Mouse (Mus musculus) midbrain, postnatal 0 days (tissue): ENCODE results near the gene Atf1. TPM values are rescaled to one million over a fixed set of nuclear protein-coding genes. Genes with fewer than 3 reads are reported as not detected.
A peak's percentile ranks its signal among the peaks of the same experiment; 100 is the strongest.

Experiments used
- ATAC-seq: fragments of 200-750 bp; cut with Nextera tagmentation; 2 replicates; pipeline ENCODE4 v1.8.0; 2017; ENCODE audit warnings: moderate number of reproducible peaks, mild to moderate bottlenecking, moderate TSS enrichment, moderate library complexity; ENCODE audit not compliant: low FRiP score
- DNase-seq: peaks from one replicate; pipeline ENCODE4 v3.0.0-alpha.2; 2015; ENCODE audit warnings: low spot score
- H3K27ac ChIP-seq: fragments of 300-500 bp; sonication (generic); 2 replicates; pipeline ENCODE4 v1.5.1; 2014; ENCODE audit warnings: low read depth, mild to moderate bottlenecking, low read length, mixed read lengths
- H3K27me3 ChIP-seq: fragments of 300-500 bp; sonication (generic); 2 replicates; pipeline ENCODE4 v1.6.1; 2014; ENCODE audit warnings: low read length, control low read depth, mixed read lengths; ENCODE audit not compliant: insufficient read depth
- H3K36me3 ChIP-seq: fragments of 300-500 bp; sonication (generic); 2 replicates; pipeline ENCODE4 v1.6.1; 2014; ENCODE audit warnings: low read length, control low read depth, mixed read lengths; ENCODE audit not compliant: insufficient read depth
- H3K4me1 ChIP-seq: fragments of 300-500 bp; sonication (generic); 2 replicates; pipeline ENCODE4 v1.6.1; 2014; ENCODE audit warnings: mild to moderate bottlenecking, control low read depth, antibody characterized with exemption, low read length, mixed read lengths; ENCODE audit not compliant: insufficient read depth
- H3K4me2 ChIP-seq: fragments of 300-500 bp; sonication (generic); 2 replicates; pipeline ENCODE4 v1.6.1; 2014; ENCODE audit warnings: low read depth, mild to moderate bottlenecking, low read length, mixed read lengths; ENCODE audit not compliant: poor library complexity, severe bottlenecking
- H3K4me3 ChIP-seq: fragments of 300-500 bp; sonication (generic); 2 replicates; pipeline ENCODE4 v1.5.1; 2014; ENCODE audit warnings: low read depth, mild to moderate bottlenecking, low read length, moderate library complexity
- H3K9ac ChIP-seq: fragments of 300-500 bp; sonication (generic); replicated peaks from 2 replicates; pipeline ENCODE4 v1.6.1; 2014; ENCODE audit warnings: mild to moderate bottlenecking, low read length, moderate library complexity, mixed read lengths; ENCODE audit not compliant: poor library complexity, severe bottlenecking
- H3K9me3 ChIP-seq: fragments of 300-500 bp; sonication (generic); 2 replicates; pipeline ENCODE4 v1.6.1; 2016; ENCODE audit warnings: low read length, control low read depth
- CTCF ChIP-seq: IDR thresholded peaks from 2 replicates; pipeline ENCODE4 v1.5.1; 2016; ENCODE audit warnings: antibody characterized with exemption, mild to moderate bottlenecking
- WGBS: fragments of 180-500 bp; shearing (Covaris S2); extraction: QIAGEN DNeasy Blood & Tissue Kit; methylation state at CpG from one replicate; pipeline ENCODE4 v1.1.7; 2014; 5-methylcytosine and 5-hydroxymethylcytosine counted together
- polyA plus RNA-seq: library from polyadenylated mRNA; unstranded; fragments of >200 nt; fragmentation: Nextera tagmentation; extraction: Ambion mirVana; gene quantifications from 2 replicates; pipeline ENCODE4 v1.2.1, GENCODE M21; 2015
- total RNA-seq: library from RNA; depleted of rRNA; stranded (reverse); fragments of >200 nt; gene quantifications from 2 replicates; pipeline ENCODE4 v1.2.3, GENCODE M21; 2014

Gene Atf1
- total and polyA plus RNA-seq, 2 experiments from 2014 or later = 9.8 to 15.8 TPM

DNA sequence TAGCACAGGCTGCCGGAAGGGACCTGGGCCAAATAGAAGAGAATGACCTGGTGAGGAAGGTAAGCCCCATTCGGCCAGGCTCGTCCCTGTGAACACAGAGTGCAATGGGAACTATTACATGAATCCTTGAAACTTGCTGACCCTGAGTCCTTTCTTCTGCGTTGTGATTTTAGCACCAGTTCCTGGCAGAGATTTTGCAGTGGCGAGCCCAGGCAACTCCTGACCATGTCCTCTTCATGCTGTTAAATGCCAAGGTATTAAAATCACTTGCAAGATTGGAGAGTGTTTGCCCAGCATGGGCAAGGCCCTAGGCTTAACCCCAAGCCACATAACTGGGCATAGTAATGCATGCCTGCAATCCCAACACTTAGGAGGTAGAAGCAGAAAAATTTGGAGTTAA is 37.5 kb upstream of the Atf1 start:
- H3K27ac ChIP-seq = no peak overlapping the region
- no peak for ATAC-seq
- WGBS = 95% methylated on average over 5 of the region's 5 CpGs
- TF ChIP-seq CTCF = no peak
- H3K9me3 ChIP-seq = no peaks in the 10 kb centered on the region
- H3K27me3 ChIP-seq = no peaks in the 10 kb centered on the region
- no peak for DNase-seq
- H3K4me2 ChIP-seq = no peak overlapping the region
- no peak overlapping the region for H3K9ac ChIP-seq
- H3K36me3 ChIP-seq = peaks cover 72% of the 10 kb centered on the region
- H3K4me3 ChIP-seq = no peak overlapping the region
- no peaks in the 10 kb centered on the region for H3K4me1 ChIP-seq

DNA sequence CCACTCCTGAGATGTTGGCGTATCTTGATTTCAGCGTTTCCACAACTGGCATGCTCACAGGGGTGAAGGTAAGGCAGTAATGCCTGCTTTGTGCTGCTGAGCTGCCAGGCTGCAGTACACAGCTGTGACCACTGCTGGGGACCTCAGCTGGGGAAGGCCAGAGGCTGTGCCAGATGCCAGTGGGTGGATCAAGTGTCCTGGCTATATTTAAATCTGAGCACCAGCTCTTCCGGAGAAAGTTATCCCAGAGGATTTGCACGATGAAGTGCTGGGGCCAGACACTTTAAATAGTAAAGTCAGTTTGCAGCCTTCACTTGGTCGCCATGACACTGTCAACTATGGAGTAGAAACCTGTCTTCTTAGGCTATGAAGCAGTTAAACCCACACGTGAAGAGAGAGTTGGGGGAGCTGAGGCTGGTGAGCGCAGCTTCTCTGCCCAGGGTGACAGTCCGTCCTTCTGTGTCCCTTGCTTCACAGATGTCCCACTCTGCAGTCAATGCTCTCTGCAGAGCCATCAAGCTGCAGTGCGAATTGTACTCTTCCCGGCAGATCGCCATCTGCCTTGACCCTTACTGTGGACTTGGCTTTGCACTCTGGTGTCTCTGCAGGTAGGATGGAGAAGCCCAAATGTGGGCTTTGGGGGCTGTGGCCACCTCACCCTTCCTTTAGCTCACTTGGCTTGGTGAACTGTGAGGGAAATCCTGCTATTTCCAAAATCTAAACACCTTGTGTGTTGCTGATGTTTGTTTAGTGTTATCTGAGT is 28.5 kb upstream of the Atf1 start:
- no peak overlapping the region for H3K4me3 ChIP-seq
- no peak overlapping the region for H3K9ac ChIP-seq
- no peak overlapping the region for H3K27ac ChIP-seq
- no peaks in the 10 kb centered on the region for H3K4me1 ChIP-seq
- ATAC-seq (no peak), DNase-seq (no peak)
- H3K9me3 ChIP-seq = no peaks in the 10 kb centered on the region
- H3K4me2 ChIP-seq = no peak overlapping the region
- no peaks in the 10 kb centered on the region for H3K27me3 ChIP-seq
- WGBS = 87% methylated on average over 11 of the region's 11 CpGs
- no peak for TF ChIP-seq CTCF
- peaks cover 62% of the 10 kb centered on the region for H3K36me3 ChIP-seq

DNA sequence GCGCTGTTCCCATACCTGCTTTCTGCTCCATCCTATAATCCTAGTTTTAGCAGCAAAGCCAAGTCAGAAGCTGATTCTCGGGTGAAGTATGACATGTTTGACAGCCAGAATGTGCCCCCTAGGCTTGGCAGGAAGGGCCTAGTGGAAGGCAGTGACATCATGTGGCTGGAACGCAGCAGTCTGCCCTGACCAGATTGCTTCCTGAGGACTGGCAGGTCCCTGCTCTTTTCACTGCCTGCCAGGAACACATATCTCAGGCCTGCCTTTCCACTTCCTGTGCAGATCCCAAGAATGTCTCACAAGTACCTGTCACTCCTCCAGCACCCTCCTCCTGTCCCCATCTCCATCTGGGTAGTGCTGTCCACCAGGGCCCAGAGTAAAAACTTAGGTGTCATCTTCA is 27.8 kb upstream of the Atf1 start:
- no peak for TF ChIP-seq CTCF
- Histone ChIP-seq H3K4me3 (no peak overlapping the region), H3K9ac (no peak overlapping the region), H3K4me1 (no peaks in the 10 kb centered on the region), H3K4me2 (no peak overlapping the region), H3K9me3 (no peaks in the 10 kb centered on the region), H3K27me3 (no peaks in the 10 kb centered on the region), H3K36me3 (peaks cover 63% of the 10 kb centered on the region), H3K27ac (no peak overlapping the region)
- ATAC-seq (no peak), DNase-seq (peak; percentile 50)
- 70% methylated on average over 3 of the region's 3 CpGs for WGBS

DNA sequence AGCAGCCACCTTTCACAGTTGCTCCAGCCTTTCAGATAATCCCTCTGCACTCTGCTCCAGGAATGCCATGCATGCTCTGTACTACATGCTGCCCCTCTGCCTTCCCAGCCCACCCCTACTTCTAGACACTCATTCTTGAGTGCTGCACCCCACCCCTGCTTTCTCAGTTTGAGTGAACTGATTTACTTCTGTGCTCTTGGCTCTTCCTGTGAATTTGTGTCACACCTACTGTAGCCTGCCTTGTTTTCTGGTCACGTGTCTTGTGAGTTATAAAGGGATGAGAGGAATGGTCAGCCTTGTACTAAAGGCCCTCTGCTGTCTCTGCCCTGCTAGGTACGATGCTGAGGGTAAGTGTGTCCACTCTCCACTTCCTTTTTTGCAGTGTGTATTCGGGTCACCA is 25.8 kb upstream of the Atf1 start:
- Histone ChIP-seq H3K4me1 (no peaks in the 10 kb centered on the region), H3K4me2 (no peak overlapping the region), H3K27me3 (no peaks in the 10 kb centered on the region), H3K27ac (no peak overlapping the region), H3K4me3 (no peak overlapping the region), H3K9me3 (no peaks in the 10 kb centered on the region), H3K9ac (no peak overlapping the region), H3K36me3 (peaks cover 65% of the 10 kb centered on the region)
- WGBS = 88% methylated on average over 3 of the region's 3 CpGs
- no peak for TF ChIP-seq CTCF
- no peak for ATAC-seq
- no peak for DNase-seq

DNA sequence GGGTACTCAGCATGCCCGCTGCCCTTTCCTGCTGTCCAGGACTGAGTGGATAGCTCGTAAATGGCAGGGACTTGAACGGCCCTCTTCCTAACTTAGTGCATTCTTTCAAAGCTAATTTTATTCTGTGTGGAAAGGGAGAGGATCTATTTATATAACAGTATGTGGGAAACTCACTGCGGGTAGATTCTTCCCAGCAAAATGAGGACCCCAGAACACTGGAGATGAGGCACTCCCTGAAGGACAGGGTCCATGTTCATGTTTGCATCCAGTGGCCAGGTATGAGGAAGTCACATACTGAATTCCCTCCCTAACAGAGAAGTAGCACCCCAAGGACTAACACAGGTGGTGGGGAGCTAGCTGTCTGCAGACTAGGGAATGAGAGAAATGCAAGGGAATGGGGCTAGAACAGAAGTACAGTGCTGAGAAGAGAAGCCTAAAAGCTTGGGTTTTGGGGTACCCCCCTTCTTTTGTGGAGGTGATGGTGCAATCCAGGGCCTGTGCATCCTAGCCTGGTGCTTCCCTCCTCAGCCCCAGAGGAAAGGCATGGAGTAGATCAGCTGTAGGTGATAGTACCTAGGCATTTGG is 25.1 kb upstream of the Atf1 start:
- no peak overlapping the region for H3K4me3 ChIP-seq
- TF ChIP-seq CTCF = no peak
- H3K4me2 ChIP-seq = no peak overlapping the region
- 90% methylated on average over 4 of the region's 4 CpGs for WGBS
- H3K27ac ChIP-seq = no peak overlapping the region
- no peak overlapping the region for H3K9ac ChIP-seq
- no peaks in the 10 kb centered on the region for H3K27me3 ChIP-seq
- H3K4me1 ChIP-seq = no peaks in the 10 kb centered on the region
- no peaks in the 10 kb centered on the region for H3K9me3 ChIP-seq
- peaks cover 65% of the 10 kb centered on the region for H3K36me3 ChIP-seq
- ATAC-seq (no peak), DNase-seq (no peak)

DNA sequence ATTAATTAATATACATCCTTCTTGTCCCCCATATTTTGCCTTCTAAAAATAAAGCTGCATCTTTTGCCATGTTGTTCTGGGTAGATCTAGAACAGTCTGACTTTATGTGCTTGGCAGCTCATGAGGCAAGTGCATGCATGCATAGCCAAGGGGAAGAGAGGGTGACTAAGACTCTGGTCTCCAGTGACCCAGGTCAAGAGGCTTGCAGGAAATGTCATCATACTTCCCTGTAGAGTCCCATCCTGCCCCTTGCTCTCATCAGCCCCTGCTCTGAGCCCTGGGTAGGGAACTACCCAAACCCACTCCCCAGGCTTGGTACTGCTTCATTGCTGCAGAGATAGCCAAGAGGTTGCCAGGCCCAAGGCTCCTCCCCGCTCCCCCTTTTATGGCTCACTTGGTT is 23.0 kb upstream of the Atf1 start:
- Histone ChIP-seq H3K27ac (no peak overlapping the region), H3K4me2 (no peak overlapping the region), H3K36me3 (peaks cover 70% of the 10 kb centered on the region), H3K4me1 (no peaks in the 10 kb centered on the region), H3K4me3 (no peak overlapping the region), H3K9me3 (no peaks in the 10 kb centered on the region), H3K9ac (no peak overlapping the region), H3K27me3 (no peaks in the 10 kb centered on the region)
- TF ChIP-seq CTCF = no peak
- ATAC-seq (no peak), DNase-seq (no peak)
- 91% methylated on average over 1 of the region's 1 CpGs for WGBS
